Mouse (Mus musculus): Measurements from ENCODE around the gene Nmrk2.
"Not testable (repeated sequence)": the region's sequence is repeated elsewhere in the genome, so short reads cannot be mapped to it uniquely, and the experiment has no call there.

Nmrk2 gene

DNA sequence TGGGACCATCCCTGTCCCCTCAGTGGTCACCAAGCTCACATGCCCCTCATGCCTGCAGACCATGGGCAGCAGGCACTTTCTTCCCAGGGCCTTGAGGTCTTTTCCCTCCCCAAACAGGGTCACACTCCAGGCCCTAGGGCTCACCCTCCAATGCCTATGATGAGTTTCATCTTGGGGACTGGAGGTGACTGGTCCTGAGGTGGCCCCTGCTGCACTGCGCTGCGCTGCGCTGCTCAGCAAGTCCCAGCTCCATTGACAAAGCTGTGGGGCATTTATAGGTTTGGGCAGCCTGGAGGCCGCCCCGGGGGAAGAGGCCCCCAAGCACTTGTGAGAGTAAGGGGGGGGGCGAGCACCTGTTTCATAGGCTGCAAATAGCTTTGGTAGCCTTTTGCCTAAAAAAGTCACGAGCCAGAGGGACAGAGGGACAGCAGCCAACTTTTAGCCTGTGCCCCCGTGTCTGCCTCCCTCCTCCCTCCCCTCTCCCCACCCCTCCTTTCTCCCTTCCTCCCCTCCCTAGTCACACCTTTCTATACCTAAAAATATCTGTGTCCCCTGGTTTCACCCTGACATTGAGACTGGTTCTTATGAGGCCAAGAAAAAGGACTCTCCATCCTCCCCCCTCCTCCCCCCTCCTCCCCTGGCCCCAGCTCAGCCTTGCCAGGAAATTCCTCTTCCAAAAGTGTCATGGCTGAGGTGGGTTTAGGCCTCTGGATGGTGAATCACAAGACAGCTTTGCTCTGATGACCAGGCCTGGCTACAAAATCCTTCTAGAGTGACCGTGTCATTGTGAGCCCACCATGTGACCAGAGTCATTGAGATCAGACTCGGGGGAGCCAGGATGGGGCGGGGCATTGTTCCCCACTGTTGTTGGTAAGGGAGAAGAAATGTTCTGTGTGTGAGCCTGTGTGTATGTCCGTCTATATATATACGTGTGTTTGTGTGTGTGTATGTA, at the start of gene Nmrk2:
Gene Nmrk2, minus strand, starts transcription at position 245 of the 952 bp plus-strand sequence.
- no peak for DNase-seq (ENCODE audit: low spot score in 2 of 2)

DNA sequence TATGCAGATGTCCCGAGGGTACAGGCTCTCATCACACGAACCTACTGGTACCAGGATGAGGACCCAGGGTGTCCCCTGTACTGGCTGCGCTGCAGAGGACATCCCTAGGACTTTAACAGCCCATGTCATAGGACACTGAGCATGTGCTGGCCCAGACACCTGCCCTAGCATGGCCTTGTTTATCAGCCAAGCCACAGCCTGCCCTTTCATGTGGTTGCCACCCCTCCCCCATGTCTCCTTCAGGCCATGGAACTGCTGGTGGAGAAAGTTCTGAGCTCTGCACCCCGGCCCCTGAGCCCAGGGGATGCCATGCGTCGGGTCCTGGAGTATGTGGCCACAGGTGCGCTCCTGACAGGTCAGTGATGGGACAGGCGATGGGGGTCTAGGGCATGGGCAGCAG, 47.6 kb upstream of the Nmrk2 start:
- no peak for DNase-seq (ENCODE audit: low spot score in 2 of 2)

DNA sequence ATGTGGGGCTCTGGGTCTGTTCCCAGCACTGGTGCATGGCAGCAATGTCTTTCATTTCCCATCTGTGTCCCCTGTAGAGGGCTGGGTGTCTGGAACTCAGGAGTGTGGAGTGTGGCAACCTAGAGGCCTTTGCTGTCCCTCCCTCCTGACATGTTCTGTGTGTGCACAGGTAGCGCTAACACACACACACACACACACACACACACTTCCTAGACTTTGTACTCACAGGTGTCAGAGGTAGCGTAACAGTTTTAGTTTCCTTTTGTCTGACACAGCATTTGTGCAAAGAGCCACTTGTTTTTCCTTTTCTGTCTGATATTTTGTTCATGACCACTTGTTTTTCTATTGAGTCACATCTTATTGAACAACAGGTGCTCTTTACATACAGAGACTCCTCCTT, 46.0 kb upstream of the Nmrk2 start:
- no peak for DNase-seq (ENCODE audit: low spot score in 2 of 2)

DNA sequence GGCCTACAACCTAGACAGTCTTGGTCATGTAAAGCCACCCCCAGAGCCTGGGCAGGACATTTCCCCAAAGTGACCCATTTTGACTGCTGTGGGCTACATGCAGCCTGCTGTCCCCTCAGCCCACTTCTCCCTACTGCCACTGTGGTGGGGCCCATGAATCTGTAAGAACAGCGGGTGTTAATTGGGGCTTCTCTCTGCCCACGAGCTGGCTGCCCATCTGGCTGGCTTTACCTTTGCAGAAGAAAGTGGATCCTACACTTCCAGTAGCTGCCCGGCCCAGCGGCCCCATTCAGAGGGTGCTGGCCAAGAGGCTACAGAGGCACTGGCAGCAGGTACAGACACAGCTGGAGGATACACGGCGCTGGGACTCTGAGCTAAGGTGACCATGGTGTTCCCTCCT, 43.3 kb upstream of the Nmrk2 start:
- DNase-seq (ENCODE audit: low spot score in 2 of 2): no peak

DNA sequence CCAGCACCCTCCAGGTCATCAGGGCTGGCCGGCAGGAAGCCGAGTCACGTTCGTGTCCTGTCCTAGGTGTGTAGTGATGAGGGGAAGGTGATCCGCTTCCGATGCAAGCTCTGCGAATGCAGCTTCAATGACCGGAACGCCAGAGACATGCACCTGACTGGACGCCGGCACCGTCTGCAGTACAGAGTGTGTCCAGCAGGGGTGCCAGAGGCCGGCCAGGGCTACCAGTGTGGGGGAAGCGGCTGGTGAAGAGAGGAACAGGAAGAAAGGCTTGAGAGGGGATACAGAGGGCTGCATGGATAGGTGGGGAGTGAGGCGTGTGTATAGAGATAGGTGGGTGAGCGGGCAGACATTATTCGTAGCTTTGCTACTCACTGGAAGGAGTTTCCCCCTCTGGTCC, 42.7 kb upstream of the Nmrk2 start:
- peak in 1 of 2 experiments; percentile 74 for DNase-seq (ENCODE audit: low spot score in 2 of 2)

DNA sequence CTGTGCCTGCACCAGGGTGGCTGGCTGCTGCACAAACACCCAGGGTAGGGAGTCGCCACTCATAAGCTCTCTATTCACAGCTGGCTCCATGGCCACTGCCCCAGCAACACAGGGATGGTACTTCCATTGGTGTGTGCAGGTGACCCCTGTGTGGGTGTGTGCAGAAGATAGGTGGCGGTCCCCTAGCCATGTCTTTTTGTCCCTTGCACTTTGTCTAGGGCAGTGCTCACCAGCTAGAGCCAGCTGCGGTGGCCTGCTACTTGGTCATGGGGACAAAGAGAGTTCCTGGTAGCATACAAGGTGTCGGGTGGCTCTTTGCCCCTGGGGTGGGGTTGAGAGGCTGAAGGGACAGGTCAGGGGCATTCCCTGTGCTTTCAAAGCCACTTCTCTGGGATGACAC, 42.3 kb upstream of the Nmrk2 start:
- DNase-seq (ENCODE audit: low spot score in 2 of 2): no peak

DNA sequence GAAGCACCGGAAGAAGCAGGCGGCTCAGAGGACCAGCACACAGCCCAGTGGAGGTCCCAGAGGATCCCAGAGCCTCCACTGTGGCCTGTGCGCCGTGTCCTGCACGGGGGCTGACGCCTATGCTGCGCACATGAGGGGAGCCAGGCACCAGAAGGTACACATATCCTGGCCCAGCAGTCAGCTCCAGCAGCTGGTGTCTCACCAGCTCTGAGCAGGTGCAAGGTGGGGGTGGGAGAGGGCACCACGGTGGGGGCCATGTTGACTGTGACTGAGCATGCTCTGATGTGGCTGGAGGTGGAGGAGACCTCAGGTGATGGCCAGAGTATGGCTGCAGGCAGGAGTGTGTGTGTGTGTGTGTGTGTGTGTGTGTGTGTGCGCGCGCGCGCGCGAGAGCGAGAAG, 40.2 kb upstream of the Nmrk2 start:
- DNase-seq (ENCODE audit: low spot score in 2 of 2): no peak

DNA sequence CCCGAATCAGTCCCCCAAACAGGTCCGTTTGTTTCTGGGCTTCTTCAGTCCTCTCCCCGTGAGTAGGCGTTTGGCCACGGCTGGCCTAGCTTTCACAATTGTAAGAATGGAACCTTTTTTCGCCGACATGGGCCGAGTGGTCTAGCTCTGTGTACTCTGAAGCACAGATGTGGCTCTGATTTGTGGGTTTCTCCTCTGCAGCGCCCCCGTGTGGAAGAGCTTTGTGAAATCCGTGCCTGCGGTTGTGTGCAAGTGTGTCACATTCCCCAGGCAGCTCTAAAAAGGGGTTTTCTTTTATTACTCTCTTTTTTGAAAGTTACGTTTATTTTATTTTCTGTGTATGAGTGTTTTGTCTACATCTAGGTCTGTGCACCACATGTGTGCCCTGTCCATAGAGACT, 39.0 kb upstream of the Nmrk2 start:
- DNase-seq (ENCODE audit: low spot score in 2 of 2): peak in 1 of 2 experiments; percentile 60

DNA sequence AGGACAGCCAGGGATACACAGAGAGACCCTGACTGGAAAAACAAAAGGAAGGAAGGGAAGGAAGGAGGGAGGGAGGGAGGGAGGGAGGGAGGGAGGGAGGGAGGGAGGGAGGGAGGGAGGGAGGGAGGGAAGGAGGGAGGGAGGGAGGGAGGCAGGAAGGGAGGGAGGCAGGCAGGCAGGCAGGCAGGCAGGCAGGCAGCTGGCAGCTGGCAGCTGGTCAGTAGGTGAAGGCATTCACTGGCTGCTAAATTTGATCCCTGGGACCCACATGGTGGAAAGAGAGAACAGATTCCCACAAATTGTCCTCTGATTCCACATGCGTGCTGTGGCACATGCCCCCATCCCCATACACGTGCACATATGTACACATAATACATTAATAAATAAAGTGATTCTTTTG, 36.8 kb upstream of the Nmrk2 start:
- DNase-seq (ENCODE audit: low spot score in 2 of 2): no peak

DNA sequence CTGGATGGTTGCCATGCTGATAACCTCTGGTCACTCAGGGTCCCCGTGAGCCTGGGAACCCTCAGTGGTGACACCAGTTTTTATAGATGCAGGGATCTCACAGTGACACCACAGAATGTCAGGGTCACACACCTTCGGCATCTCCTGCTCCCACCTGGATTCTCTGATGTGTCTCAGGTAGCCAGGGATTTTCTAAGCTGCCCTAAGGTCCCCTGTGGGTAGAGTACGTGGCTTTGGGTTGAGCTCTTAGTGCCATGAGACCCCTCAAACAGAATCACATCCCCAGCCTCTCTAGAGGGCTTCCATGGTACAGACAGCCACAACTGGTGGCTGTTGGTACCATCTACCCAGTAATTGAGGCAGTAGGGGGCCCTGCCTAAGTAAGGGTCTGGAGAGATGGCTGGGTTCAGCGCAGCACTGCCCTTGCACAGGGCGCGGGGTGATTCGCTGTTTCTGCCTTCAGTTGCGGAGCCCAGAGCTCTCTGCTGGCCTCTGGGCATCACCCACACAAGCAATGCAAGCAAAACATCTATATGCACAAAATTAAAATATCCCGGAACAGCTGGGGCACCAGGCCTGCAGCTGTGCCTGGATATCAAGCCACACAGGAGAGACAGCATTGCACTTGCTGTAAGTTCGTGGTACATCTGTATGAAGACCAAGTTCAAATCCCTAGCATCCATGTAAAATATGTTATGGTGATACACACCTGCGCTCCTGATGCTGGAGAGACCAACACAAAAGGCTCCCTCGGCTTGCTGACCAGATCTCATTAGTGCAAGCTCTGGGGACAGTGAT, 34.8 kb upstream of the Nmrk2 start:
- no peak for DNase-seq (ENCODE audit: low spot score in 2 of 2)

DNA sequence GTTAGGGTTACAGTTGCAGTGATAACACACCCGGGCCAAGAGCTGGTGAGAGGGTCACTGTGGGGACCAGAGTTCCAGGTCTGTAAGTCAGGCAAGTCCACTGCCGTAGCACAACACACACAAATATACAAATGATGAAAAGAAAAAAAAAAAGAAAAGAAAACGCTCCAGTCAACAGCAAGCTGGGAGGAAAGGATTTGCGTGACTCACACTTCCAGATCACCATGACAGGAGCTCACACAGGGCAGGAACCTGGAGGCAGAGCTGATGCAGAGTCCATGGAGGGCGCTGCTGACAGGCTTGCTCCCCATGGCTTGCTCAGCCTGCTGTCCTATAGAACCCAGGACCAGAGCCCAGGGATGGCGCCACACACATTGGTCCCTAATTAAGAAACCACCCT, 32.4 kb upstream of the Nmrk2 start:
- no peak for DNase-seq (ENCODE audit: low spot score in 2 of 2)

DNA sequence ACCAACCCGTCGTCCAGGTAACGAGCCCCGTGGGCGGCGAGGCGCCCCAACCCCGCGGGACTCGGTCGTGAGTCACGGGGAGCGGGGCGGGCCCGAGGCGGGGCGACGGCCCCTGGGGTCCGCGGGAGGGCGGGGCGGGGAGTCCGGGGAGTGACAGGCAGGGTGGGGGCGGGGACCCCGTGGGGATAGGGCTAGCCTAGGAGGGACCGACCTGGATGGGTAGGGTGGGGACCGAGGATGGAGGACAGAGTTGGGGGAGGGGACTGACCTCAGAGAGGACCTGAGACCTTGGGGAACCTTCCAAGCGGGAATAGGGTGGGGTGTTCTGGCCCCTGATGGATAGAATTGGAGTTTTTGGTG, 31.4 kb upstream of the Nmrk2 start:
- no peak for DNase-seq (ENCODE audit: low spot score in 2 of 2)

DNA sequence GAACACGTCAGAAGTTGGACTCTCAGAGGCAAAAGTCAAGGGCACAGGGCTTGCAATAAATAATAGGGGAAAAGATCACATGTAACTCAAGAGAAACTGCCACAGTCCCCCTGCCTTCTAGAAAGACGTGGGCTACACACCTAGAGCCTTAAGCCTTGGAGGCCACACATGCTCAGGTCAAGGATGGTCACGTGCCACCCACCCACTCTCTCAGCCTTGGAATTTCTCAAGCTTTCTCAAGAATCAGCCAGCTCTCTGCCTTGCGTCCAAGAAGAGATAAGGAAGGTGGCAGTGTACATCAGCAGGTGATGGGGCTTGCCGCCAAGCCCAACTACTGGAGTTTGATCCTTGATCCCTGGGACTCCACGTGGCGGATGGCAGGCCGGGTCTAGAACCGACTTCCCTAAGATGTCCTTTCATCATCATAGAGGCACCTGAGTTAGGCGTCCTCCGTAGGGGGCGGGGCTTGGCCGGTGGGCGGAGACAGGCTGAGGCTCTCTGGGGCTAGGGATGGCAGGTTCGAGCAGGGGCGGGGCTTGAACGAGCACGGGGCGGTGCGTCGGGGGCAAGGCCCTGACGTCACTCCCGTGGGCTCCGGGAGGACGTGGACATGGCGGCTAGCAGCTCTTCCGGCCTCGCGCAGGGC, 30.9 kb upstream of the Nmrk2 start, which contains the start of gene Zfr2:
Gene Zfr2, plus strand, starts transcription at position 576 of the 646 bp plus-strand sequence.
- peak; percentile 91 to 94 for DNase-seq (ENCODE audit: low spot score in 2 of 2)

DNA sequence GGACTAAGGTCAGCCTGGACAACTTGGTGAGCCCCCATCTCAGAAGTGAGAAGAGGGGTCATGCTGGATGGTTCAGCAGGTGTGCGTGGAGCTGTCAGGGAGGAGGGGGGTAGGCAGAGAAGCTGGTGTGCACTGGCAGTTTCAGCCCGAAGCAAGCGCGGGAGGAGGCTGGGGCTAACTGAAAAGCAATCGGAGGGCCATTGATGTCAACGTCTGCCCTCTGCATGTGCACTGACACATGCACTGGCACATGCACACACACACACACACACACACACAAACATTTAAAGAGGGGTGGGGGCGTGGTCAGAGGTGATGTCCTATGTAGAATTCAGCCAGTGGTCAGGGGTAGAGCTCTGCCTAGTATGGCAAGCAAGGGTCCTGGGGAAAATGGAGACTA, 29.6 kb upstream of the Nmrk2 start:
- no peak for DNase-seq (ENCODE audit: low spot score in 2 of 2)

DNA sequence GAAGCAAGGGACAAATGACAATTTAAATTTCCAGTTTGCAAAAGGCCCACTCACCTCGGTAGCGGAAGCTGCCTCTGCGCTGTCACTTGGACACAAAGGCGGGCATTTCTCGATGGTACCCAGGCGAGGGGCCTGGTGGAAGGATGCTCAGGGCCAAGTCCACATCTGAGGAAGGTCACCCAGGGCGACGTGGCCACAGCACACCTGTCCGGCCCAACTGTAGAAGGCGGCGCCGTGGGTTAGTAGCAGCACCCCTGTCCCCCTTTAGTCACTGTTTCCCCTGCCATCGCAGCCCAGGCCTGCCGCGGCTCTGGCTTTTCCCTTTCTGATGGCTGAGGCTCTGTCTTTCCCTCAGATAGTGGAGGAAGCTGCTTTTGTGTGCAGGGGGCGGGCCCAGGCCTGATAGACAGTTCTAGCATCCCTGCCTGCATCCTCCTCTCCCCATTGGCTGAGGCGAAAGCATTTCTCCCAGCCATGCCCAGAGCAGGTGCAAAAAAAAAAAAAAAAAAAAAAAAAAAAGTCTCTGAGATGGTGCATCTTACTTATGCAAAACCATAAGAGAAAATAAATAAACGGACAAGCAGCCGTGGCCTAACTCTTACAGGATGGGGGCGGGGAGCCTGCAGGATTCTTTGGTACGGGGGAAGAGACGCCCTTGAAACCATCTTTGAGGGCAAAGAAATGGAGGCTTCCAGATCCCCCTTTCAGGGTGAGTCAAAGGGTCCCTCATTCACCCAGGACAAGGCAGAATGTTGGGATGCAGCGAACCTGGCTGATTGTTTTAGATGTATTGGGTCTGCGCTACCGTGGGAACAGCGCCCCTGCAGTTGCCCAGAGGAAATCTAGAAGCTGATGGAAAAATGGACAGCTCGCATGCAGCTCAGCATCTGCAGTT, 28.8 kb upstream of the Nmrk2 start, which contains the start of gene Atcay:
Gene Atcay, minus strand, starts transcription at position 396 of the 895 bp plus-strand sequence.
- DNase-seq (ENCODE audit: low spot score in 2 of 2): peak; percentile 80 to 82

DNA sequence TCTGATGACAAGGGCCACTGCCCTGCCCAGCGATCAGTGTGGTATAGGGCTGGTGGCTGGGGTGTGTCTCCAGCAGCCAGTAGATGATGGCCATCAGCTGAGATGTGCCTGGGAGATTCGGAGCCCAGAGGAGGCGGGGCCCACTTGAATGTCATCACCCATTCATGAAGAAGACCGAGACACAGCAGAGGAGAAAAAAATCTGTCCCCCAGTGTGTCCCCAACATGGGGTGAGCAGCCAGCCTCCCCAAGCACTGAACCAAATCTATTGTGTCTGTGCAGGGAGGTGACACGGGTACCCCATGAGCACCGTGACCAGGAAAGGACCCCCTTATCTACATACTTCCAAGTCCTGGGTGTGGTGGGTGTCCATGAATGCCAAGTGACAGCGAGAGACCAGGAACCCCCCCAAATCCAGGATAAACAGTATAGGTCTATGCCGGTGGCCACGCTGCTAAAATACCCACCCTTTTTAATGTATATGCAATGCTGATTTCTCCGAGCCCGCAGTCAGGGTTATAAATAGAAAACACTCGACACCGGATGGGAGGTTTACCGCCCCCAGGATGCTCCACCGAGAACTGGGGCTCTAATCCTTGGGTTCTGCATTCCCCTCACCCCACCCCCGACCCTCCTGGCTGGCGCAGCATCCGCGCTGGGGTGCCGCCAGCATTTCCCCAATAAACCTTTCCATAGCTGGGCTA, 28.0 kb upstream of the Nmrk2 start:
- DNase-seq (ENCODE audit: low spot score in 2 of 2): no peak

DNA sequence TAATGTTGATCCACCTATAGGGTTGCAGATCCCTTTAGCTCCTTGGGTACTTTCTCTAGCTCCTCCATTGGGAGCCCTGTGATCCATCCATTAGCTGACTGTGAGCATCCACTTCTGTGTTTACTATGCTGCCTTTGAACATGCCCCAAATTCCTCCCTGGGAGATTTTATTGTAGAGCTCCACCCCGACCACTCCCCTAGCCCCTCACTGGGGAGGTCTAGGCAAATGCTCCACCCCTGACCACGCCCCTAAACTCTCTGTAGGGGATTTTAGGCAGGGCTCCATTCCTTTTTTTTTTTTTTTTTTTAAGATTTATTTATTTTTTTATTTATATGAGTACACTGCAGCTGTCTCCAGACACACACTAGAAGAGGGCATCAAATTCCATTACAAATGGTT, 21.9 kb upstream of the Nmrk2 start:
- DNase-seq (ENCODE audit: low spot score in 2 of 2): not testable (repeated sequence)

DNA sequence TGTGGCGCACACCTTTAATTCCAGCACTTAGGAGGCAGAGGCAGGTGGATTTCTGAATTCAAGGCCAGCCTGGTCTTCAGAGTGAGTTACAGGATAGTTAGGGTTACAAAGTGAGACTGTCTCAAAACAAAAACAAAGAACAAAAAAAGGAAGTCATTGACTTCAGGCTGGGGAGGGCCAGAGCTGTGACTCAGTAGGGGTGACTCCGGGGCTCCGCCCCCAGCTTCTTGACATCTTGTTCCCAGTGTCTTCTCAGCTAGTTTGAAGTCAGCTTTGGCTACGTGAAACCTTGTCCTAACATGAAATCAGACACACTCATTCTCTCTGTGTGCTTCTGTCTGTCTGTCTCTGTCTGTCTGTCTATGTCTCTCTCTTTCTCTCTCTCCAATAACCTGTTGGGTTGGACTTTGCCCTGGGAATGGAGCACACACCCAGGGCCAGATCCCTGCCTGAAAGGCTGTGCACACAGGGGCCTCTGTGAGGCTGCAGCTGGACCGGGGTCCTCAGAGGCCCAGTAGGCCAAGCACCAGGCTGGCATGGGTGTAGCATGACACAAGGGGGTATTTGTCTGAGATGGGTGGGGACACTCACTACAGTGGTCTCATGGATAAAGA, 19.7 kb upstream of the Nmrk2 start:
- no peak for DNase-seq (ENCODE audit: low spot score in 2 of 2)

DNA sequence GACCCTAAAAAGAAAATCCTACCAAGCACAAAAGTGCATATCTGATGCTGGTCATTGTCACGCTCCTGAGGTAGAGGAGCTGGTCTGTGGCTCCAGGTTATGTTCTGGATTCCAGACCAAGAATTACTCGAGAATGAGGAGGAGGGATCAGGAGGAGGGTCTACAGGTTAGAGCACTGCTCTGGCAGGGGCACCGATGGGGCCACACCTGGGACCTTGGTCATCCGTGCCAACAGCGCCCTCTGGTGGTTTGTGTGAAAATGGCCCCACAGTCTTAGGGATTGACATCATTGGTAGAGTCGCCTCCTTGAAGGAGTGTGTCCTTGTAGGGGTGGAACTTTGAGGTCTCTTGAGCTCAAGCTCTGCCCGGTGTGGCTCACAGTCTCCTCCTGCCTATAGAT, 16.1 kb upstream of the Nmrk2 start:
- no peak for DNase-seq (ENCODE audit: low spot score in 2 of 2)

DNA sequence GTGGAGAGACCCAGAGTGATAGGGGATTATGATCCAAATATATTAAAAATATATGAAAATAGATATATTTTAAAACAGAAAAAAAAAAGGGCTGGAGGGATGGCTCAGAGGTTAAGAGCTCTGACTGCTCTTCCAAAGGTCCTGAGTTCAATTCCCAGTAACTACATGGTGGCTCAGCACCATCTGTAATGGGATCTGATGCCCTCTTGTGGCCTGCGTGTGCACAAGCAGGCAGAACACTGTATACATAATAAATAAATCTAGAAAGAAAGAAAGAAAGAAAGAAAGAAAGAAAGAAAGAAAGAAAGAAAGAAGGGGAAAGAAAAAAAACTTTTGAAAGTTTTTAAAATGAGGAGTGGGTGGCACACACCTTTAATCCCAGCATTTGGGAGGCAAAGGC, 15.4 kb upstream of the Nmrk2 start:
- not testable (repeated sequence) for DNase-seq (ENCODE audit: low spot score in 2 of 2)
